8 mouse cellular contexts compared by ENCODE assay signal in the genomic region with DNA sequence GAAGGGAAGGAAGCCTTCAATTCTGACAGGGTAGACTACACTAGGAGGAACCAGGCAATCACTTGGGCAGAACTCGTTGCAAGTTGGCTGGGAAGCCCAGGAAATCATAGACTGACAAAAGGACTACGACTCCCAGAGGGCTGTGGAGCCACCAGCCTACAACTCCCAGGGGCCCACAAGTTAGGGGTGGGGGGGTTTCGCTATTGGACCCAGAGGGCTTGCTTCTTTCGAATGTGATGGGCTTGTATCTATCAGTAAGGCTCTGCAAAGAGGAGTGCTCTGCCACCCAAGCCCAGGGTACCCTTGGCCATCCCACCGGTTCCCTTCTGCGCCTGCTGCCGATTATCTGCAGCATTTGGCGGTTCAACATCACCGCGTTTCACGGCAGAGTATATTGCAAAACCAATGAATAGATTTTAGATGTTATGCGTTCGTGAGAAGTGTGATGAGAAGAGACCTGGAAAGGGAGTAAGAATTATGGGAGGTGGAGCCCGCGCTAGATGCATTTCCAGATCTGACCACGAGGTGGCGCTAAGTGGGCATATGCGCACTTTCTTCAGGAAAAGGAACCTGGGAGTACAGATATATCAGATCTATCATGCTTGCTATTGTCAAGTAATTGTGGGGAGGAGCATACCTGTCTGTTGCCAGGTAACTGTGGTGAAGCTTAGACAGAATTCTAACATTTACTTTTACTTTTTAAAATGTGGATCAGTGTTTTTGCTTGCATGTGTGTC. TPM values are rescaled to one million over a fixed set of nuclear protein-coding genes. Genes with fewer than 3 reads are reported as not detected.
A peak's percentile ranks its signal among the peaks of the same experiment; 100 is the strongest.
DNase-seq lines count a peak whose midpoint lies in the region; ATAC-seq and TF ChIP-seq lines count a peak whose summit lies in the region.

No protein-coding gene starts in this region.

- ATAC-seq in hindbrain, embryonic 12.5 days (ENCODE audit: low FRiP score), result peak; percentile 69
- peak; percentile 64 for ATAC-seq in lung, postnatal 0 days

- H3K9me3 ChIP-seq in hindbrain, embryonic 12.5 days (replicated peaks), result no peaks in the 10 kb centered on the region
- no peaks in the 10 kb centered on the region for H3K9me3 ChIP-seq in lung, postnatal 0 days (ENCODE audit: low read length)

- peak overlapping the region; percentile 31 for H3K4me3 ChIP-seq in hindbrain, embryonic 12.5 days
- peak overlapping the region; percentile 6; the same call in 1 of the 2 replicates for H3K4me3 ChIP-seq in lung, postnatal 0 days (ENCODE audit: low read depth, low read length)

- WGBS in hindbrain, embryonic 12.5 days, result 9% methylated on average over 18 of the region's 18 CpGs
- WGBS in lung, postnatal 0 days, result 13% methylated on average over 18 of the region's 18 CpGs

- H3K27ac ChIP-seq in hindbrain, embryonic 12.5 days, result no peak overlapping the region
- H3K27ac ChIP-seq in lung, postnatal 0 days (ENCODE audit: low read length), result no peak overlapping the region

- H3K9ac ChIP-seq in hindbrain, embryonic 12.5 days, result peak overlapping the region; percentile 53
- H3K9ac ChIP-seq in lung, postnatal 0 days (replicated peaks; ENCODE audit: low read depth), result no peak overlapping the region

- TF ChIP-seq CTCF in lung, postnatal 0 days (IDR thresholded peaks at IDR 0.05), result peak; percentile 90

- no peak for TF ChIP-seq EP300 in lung, postnatal 0 days (IDR thresholded peaks at IDR 0.05)

- no peaks in the 10 kb centered on the region for H3K36me3 ChIP-seq in hindbrain, embryonic 12.5 days
- no peaks in the 10 kb centered on the region for H3K36me3 ChIP-seq in lung, postnatal 0 days (ENCODE audit: insufficient read depth, low read length)

- H3K4me2 ChIP-seq in hindbrain, embryonic 12.5 days (replicated peaks), result peak overlapping the region; percentile 48
- H3K4me2 ChIP-seq in lung, postnatal 0 days (replicated peaks; ENCODE audit: low read depth, low read length), result peak overlapping the region; percentile 42

- no peaks in the 10 kb centered on the region for H3K27me3 ChIP-seq in hindbrain, embryonic 12.5 days
- no peaks in the 10 kb centered on the region for H3K27me3 ChIP-seq in lung, postnatal 0 days (replicated peaks; ENCODE audit: insufficient read depth, low read length)

- DNase-seq in NIH3T3 (ENCODE audit: low read depth), result peak; percentile 86
- peak; percentile 76 for DNase-seq in cerebellum, adult 9-11 months
- DNase-seq in frontal cortex, postnatal 10 days (ENCODE audit: low spot score in 2 of 2), result peak; percentile 65 to 81
- DNase-seq in layer of hippocampus, postnatal 10 days (ENCODE audit: low spot score in 2 of 2), result peak; percentile 92 to 93
- peak; percentile 50 for DNase-seq in lung, postnatal 0 days (ENCODE audit: low spot score)
- DNase-seq in retina, adult 2 months (ENCODE audit: low read depth, low spot score), result peak; percentile 43
- peak; percentile 63 for DNase-seq in thymus, postnatal 25 days

- H3K4me1 ChIP-seq in hindbrain, embryonic 12.5 days, result no peaks in the 10 kb centered on the region
- no peaks in the 10 kb centered on the region for H3K4me1 ChIP-seq in lung, postnatal 0 days (ENCODE audit: insufficient read depth, low read depth, low read length)

RNA-seq across cellular contexts. Expression of a gene that starts 30.1 kb away (rescaled TPM):
- polyA plus RNA-seq in hindbrain, embryonic 12.5 days (2016; fragmentation: Nextera tagmentation; extraction: Ambion mirVana), result 15.8 and 18.1 TPM in 2 replicates
- 10 to 100 TPM; 22.9 to 23.9 TPM for total RNA-seq in layer of hippocampus, postnatal 10 days (2021)
- polyA plus RNA-seq in lung, postnatal 0 days (2015; fragmentation: Nextera tagmentation; extraction: Ambion mirVana), result 9.7 and 10.5 TPM in 2 replicates
